Mouse (Mus musculus): ENCODE data around the gene Tial1. TPM values are rescaled to one million over a fixed set of nuclear protein-coding genes. Genes with fewer than 3 reads are reported as not detected.

Gene Tial1
- total RNA-seq, 2 experiments from 2014 or later: 46.9 to 50.7 TPM

DNA sequence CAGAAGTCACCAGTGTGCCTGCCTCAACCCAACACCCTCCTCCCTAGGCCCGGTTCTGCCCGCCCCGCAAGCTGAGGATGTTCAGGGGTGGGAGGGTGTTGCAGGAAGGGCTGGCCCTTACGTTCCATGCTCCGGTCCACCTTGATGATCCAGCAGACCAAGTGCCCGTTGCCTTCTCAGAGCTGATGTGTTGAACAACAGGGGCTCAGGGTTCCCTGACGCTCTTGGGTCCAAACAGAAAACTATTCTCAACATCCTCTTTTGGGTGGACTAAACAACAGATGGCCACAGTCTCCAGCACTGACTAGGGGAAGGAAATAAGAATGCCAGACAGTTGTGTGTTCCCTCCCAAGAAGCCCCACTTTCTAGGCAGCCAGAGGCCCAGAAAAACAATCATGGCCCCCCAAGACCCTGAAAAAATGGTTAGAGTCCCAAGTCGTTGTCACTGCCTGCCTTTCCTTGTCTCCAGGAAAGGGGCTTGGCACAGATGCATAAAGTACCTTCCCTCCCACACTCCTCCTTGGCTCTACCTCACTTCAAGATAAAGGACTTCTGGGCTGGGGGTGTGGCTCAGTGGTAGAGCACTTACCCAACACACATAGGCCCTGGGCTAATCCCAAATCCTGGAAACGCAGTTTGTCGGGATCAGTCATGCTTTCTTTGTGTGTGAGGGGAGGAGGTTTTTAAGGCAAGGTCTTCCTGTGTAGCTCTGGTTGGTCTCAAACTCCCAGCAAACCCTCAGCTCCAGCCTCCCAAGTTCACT, 49.3 kb downstream of the Tial1 start:
- intact Hi-C loops (cut with DNase I): no loop called here
- TF ChIP-seq CTCF (IDR thresholded peaks at IDR 0.05): no peak
- H3K4me3 ChIP-seq: peak overlapping the region; percentile 11; the same call in 1 of the 2 replicates
- no peak for DNase-seq
- peak overlapping the region; percentile 8; the same call in 1 of the 2 replicates for H3K27ac ChIP-seq

GRCm38 (mm10) chr7:128410708-128411413, 50.7 kb downstream of the Tial1 start:
- Histone ChIP-seq H3K27ac (no peak overlapping the region), H3K4me3 (no peak overlapping the region)
- TF ChIP-seq CTCF (IDR thresholded peaks at IDR 0.05): no peak
- intact Hi-C loops (cut with DNase I): no loop called here
- no peak for DNase-seq

GRCm38 (mm10) chr7:128408265-128408664, 53.3 kb downstream of the Tial1 start:
- DNase-seq: no peak
- no peak overlapping the region for H3K27ac ChIP-seq
- intact Hi-C loops (cut with DNase I): no loop called here
- H3K4me3 ChIP-seq: no peak overlapping the region
- TF ChIP-seq CTCF (IDR thresholded peaks at IDR 0.05): no peak

GRCm38 (mm10) chr7:128403988-128404387, 57.5 kb downstream of the Tial1 start:
- Histone ChIP-seq H3K4me3 (no peak overlapping the region), H3K27ac (no peak overlapping the region)
- DNase-seq: no peak
- intact Hi-C loops (cut with DNase I): no loop called here
- TF ChIP-seq CTCF (IDR thresholded peaks at IDR 0.05): no peak

- intact Hi-C loops (cut with DNase I): no loop called here
- no peak overlapping the region for H3K4me3 ChIP-seq
- no peak for DNase-seq
- no peak overlapping the region for H3K27ac ChIP-seq
- TF ChIP-seq CTCF (IDR thresholded peaks at IDR 0.05): no peak
These were observed 57.9 kb downstream of the Tial1 start for GRCm38 (mm10) chr7:128403586-128403985.

DNA sequence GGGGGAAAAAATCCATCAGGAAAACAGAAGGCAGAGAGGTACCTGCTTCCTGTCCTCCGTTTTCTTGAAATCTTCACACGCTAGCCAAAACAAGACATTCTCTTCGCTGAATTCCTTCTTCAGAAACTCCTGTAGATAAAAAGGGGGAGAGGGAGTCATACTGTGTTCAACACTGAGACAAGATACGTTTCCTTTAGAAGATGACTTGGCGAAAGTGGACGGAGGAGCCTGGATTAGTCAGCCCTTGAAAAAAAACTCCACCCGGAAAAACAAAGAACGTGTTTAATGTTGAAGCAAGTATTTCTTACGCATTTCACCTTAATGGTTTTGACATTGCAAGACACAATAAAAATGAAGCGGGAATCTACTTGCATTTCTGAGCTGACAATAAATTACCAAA, 58.4 kb downstream of the Tial1 start:
- Histone ChIP-seq H3K4me3 (no peak overlapping the region), H3K27ac (no peak overlapping the region)
- intact Hi-C loops (cut with DNase I): no loop called here
- no peak for DNase-seq
- no peak for TF ChIP-seq CTCF (IDR thresholded peaks at IDR 0.05)

- DNase-seq: no peak
- intact Hi-C loops (cut with DNase I): no loop called here
- no peak for TF ChIP-seq CTCF (IDR thresholded peaks at IDR 0.05)
- Histone ChIP-seq H3K27ac (no peak overlapping the region), H3K4me3 (no peak overlapping the region)
These were observed 58.9 kb downstream of the Tial1 start for GRCm38 (mm10) chr7:128402577-128402976.

GRCm38 (mm10) chr7:128398664-128399063, 62.9 kb downstream of the Tial1 start:
- no peak overlapping the region for H3K4me3 ChIP-seq
- TF ChIP-seq CTCF (IDR thresholded peaks at IDR 0.05): no peak
- DNase-seq: no peak
- intact Hi-C loops (cut with DNase I): no loop called here
- H3K27ac ChIP-seq: no peak overlapping the region

GRCm38 (mm10) chr7:128397066-128397465, 64.5 kb downstream of the Tial1 start:
- no peak overlapping the region for H3K27ac ChIP-seq
- H3K4me3 ChIP-seq: no peak overlapping the region
- no peak for DNase-seq
- intact Hi-C loops (cut with DNase I): no loop called here
- TF ChIP-seq CTCF (IDR thresholded peaks at IDR 0.05): no peak

DNA sequence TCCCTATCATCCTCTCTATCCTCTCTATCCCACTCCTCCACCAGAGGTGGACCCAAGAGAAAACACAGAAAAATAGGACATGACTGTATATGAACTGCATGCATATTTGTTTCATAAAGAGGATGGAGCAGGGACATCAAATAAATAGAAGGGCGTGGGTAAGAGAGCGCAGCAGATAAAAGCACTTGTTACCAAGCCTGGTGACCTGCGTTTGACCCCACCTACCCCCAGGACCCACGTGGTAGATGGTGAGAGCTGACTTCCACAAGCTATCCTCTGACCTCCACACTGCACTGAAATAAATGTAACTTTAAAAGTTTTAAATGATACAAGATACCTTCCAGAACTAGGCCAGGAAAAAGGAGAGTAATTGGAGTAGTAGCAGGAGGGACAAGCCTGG, 67.8 kb downstream of the Tial1 start:
- intact Hi-C loops (cut with DNase I): no loop called here
- no peak for TF ChIP-seq CTCF (IDR thresholded peaks at IDR 0.05)
- H3K27ac ChIP-seq: no peak overlapping the region
- H3K4me3 ChIP-seq: no peak overlapping the region
- DNase-seq: no peak

- intact Hi-C loops (cut with DNase I): no loop called here
- DNase-seq: no peak
- H3K27ac ChIP-seq: no peak overlapping the region
- no peak overlapping the region for H3K4me3 ChIP-seq
- TF ChIP-seq CTCF (IDR thresholded peaks at IDR 0.05): no peak
These were observed 68.6 kb downstream of the Tial1 start for GRCm38 (mm10) chr7:128392972-128393314.

DNA sequence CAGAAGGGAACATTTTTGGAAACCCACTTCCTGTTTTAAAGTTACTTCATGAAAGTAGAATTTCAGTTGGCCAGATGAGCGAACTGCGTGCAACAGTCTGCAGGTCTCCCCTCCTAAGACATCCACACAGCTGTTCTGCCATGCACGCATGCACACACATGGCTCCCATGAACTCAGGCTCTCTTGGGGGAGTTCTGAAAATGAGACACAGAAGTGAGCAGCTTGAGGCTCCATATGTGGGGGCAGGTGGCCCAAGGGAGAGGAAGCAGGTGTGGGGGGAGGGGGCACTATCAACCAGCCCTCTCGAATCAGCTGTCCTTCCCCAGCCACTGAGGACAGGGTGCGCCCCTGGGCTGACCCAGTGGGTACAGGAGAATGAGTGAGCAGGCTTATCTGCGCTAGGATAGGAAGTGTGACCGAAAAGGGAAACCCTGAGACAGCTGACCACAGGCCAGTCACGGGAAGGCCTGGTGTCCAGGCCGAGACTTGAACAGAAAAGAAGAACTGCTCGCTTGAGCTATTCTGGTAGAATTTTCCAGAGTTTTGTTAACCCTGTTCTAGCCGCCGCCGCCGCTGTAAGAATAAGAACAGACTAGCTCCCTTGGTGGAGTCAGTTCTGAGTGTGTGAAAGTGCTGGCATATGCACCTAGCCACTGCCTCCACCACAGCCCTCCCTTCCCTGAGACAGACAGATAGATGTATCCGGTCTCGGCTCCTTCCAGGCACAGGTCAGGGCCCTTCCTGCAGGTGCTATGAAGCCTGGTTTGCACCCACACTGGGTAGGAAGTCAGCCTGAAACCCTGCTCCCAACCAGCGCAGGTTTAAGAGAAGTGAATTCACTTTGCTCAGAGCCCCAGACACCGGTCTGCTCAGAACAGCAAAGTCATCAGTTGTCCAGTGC, 69.2 kb downstream of the Tial1 start:
- Histone ChIP-seq H3K4me3 (no peak overlapping the region), H3K27ac (0 out of 2 replicates have a peak overlapping the region, but pooled peaks have one; percentile 4)
- no peak for TF ChIP-seq CTCF (IDR thresholded peaks at IDR 0.05)
- DNase-seq: peak; percentile 32
- intact Hi-C loops (cut with DNase I): no loop called here
